Mouse (Mus musculus): ENCODE measurements around the gene Copg2. TPM values are rescaled to one million over a fixed set of nuclear protein-coding genes. Genes with fewer than 3 reads are reported as not detected.
"Not testable (repeated sequence)": the region's sequence is repeated elsewhere in the genome, so short reads cannot be mapped to it uniquely, and the experiment has no call there.

Gene Copg2
- total RNA-seq, 2 experiments from 2014 or later: 15.6 to 19.9 TPM

DNA sequence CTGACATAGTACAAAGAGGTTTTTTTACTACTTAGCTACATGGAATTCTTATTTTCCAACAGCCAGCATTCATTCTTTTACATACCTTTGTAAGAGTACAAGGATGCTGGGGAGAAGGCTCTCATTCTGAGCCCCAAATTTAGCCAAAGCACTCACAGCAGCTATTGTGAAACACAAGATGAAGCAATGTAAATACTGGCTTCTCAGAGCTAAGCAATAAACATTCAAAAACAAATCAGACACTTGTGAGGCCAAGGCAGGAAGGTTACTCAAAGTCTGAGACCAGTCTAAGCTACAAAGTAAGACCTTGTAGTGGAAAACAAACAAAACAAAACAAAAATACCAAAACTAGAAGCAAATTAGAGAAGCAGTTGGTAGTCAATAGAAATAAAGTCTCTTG is 83.0 kb downstream of the Copg2 start:
- DNase-seq: no peak

DNA sequence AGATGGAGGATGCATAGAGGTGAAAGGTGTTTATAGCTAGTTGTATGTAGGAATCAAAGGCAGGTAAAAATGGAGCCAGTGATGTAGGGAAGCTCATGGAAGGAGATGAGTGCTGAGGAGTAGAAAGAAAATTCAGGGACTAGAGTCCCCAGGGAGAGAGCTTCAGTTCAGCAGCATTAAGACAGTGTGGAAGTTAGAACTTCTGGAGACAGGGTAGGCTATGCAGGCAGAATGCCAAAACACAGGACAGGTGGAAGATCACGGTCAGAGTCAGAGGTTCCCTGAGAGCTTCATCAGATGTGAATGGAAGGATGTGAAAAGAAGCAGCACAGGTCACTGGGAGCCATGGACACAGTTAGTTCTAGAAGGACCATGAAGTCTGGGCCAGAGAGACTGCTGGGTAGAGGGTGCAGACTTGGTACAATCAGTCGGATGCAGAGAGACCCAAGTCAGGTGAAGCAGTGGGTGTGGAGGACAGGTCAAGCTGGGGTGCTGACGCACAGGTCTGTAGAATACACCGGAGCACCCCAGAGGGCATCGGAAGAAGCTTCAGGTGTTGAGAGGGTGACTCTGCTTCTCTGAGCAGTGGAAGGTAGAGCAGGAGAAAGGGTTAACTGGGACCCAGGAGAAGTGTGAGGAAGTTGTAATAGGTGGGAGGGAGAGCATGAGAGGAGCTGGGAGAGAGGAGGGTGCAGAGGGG is 91.4 kb downstream of the Copg2 start:
- DNase-seq: no peak

DNA sequence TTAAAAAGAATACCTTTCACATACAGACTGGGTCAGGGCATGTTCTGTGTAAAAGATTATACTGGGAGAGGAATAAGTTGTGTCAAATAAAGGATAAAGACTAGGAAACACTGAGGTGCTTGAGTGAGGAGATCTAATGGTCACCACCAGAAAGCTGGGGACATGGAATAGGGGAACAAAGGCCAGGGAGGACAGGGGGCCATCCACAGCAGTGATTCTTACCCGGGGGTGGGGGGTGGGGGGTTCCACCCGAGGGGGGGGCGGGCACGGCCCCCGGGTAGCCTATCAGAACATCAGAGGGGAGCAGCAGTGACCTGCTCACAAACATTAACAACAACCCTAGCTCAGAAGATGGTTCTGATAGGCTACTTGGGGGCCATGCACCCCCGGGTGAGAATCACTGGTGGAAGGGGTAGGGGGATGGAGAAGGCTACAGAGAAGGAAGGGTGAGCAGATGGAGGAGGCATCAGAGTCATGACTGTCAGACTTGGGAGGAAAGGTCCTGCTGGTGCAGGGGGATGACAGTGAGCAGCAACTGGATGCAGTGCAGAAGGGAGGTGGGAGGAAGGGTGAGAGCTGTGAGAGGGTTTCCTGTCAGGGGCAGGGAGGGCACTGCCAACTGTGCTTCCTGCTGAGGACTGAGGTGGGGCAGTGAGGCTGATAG is 92.1 kb downstream of the Copg2 start:
- peak; percentile 9 for DNase-seq

DNA sequence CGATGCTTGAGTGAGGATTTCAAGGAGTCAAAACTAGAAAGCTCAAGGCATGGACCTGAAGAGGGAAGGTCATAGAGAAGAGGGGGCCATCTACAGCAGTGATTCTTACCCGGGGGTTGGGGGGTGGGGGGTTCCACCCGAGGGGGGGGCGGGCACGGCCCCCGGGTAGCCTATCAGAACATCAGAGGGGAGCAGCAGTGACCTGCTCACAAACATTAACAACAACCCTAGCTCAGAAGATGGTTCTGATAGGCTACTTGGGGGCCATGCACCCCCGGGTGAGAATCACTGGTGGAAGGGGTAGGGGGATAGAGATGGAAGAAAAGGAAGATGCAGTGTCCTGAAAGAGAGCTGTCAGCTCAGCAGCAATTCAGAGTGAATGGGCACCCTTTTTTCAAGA is 93.7 kb downstream of the Copg2 start:
- not testable (repeated sequence) for DNase-seq

DNA sequence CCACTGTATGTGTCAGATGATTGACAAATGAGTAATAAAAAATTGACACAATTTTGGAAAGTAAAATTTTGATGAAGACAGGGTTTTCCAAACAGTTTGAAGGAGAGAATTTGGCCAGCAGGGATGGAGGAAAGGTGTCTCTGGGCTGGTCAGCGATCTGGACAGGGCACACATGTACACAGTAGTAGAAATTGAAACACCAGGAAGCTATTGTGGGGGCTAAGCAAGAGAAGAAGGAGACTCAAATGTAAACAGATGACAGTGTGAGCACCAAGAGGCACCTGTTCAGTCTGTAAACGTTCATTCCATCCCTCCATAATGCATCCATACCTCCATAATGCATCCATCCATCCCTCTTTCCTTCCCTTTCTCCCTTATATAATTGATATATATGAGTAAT is 145.4 kb downstream of the Copg2 start:
- no peak for DNase-seq

DNA sequence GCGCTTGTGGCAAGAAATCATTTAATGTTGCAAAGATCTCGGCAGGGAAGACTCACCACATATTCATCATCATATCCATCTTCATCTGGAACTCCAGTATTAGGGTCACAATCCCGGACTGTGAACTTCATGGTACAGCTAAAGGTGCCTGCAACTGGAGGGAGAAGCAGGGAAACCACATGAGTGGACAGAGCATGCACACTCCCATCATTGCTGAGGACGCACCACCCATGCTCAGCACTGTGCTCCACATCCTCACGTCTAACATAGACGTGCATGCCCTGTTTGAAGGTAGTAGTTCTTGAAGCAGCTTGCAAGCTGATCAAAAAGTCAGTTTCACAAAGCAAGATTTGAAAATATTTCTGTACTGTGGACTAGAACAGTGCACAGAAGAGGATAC is 146.1 kb downstream of the Copg2 start:
- DNase-seq: no peak

DNA sequence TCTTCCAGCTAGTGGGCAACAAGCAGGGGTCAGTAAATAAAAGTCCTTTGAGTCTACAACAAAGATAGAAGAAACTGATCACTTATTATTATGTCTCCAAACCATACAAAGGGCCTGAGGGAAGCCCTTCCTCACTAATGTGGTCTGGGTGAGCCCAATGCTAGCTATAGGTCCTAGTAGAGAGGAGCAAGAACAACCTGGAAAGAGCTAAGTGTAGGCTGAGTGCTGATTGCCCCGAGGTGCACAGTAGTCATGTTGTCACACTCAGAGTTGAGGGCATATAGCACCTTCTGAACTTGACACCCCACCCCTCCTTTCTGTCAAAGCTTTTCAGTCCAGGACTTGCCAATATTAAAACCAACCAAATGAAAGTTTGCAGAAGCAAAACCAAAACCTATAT is 146.7 kb downstream of the Copg2 start:
- no peak for DNase-seq

DNA sequence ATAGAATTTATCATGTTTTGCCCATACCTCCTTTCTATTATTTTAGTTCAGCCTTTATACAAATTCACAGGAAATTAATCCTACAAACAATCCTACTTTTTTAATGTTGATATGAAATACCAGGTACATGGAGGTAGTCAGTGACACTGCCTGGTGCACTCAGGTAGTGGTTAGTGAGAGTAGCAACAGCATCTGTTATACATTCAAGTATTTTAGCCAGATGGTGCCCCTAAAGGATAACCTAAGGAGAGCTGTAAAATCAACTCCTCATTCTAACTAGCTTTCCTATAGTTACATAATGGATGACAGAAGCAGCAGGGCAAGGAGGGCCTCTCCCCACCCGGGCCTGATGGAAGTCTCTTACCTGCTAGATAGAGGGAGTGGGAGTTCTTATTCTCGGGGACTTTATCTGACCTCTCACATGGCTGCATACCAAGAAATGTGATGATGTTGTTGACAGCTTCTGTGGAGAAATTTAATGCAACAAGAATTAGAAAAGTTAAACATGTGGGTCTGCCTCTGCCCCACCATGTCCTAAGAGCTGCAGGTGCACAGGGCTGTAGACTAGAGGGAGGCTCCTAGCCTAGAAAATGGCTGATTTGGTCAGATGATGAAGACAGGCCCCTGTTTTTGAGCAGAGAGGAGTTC is 147.4 kb downstream of the Copg2 start:
- DNase-seq: no peak

DNA sequence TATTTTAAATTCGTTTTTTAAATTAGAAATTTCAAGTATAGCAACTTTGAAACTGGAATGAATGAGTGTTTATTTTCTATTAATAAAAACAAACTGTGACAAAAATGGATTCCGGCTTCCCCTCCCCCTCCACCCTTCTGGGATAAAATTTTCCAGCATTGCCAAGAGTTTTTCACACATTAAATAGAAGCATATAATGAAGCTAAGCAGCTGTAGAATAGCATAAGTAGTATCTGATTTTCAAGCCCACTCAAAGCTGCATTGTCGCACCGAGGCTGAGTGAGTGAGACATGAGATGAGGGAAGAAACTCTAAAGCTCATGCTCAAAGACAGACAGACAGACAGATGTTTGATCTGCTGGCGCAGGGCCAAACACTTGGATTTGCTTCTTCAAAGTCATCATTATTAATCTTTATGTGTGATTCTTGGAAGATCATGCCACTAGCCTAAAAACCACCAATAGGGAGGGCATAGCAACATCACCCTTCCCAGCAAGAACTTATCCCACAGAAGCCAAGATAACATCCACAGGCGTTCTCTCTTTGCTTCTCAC is 148.2 kb downstream of the Copg2 start:
- no peak for DNase-seq

DNA sequence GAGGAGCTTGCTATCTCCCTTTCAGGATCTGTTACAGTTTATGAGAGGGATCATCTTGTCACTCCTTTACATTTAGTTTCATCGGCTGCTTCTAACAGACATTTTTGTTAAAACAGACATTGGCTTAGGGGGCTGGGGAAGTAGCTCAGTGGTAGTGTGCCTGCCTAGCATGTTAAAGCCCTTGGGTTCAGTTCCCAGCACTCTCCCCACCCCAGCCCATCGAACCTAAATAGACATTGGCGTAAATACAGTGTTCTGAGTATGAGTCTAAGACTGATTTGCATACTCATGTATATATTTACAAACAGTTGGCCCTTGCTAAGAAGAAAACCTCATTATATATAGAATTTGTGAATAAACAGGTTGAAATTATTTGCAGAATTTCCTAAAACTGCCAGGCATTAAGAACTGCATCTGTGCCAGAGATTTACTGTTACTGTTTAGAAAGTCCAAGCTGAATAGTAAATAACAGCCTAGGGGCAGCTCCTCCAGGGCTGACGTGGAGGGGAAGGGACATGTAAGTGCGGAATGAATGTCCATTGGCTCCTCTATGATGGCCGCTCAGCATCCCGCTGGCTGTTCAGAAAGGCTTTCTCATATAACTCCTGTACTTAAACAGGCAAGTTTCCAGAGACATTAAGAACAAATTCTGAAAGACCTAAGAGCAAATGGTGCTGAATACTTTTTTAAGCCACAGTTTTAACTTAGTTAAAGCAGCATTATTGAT is 148.8 kb downstream of the Copg2 start:
- DNase-seq: no peak

DNA sequence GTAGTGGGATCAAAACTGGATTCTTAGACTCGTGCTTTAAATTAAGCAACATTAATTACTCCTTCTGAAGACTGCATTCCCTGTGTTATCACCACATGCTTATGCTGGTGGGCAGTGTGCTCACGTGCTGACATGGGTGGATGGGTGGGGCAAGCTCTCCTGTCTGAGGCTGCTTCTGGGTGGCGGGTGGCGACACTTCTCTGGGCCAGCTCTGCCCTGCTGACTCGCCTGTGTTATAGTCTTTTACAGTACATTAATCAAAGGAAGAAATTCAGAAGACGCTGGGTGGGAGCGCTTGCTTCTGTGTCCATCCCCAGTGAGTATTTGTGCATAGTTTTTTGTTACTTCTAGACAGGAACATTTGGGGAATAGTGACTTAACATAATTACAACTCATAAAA is 151.0 kb downstream of the Copg2 start:
- DNase-seq: no peak

DNA sequence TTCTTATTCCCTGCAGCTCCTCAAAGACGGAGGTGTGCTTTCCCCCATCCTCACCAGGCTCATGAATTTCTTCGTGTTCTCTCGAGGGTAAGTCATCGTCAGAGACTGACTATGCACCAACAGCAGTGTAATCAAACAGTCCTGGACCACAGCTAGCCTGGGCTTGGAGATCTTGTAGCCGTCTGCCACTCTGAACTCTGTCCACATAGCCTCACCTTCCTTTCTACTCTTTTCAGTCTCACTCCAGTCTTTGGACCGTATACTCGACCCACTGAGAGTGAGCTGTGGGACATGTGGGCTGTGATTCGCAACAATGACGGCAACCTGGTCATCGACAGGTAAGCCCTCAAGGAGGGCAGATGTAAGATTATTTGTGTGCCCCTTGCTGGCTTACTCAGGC is 151.7 kb downstream of the Copg2 start:
- DNase-seq: no peak

DNA sequence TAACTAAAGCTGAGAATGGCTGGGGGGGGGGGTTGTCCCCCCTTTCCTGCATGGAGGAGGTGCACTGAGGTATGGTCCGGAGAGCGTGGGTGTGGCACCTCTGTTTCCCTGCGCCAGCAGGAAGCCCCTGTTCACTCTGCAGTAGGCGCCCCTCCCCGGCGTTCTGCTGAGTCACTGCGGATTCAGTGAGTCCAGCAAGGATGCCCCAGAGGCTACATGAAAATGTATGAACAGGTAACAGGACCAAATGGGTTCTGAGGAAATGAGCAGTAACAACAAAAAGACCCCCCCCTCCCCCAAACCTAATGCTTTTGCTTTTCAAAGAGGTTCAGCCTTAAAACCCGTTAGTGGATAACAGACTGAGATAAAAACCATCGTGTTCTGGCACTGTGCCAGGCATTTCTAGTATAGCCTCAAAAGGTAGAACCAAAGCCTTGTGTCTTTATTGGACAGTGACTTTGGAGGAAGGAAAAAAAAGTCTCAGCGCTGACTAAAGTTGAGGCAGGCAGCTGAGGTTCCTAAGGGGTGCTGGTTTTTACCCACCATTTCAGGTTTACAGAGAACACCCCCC is 157.3 kb downstream of the Copg2 start:
- no peak for DNase-seq

DNA sequence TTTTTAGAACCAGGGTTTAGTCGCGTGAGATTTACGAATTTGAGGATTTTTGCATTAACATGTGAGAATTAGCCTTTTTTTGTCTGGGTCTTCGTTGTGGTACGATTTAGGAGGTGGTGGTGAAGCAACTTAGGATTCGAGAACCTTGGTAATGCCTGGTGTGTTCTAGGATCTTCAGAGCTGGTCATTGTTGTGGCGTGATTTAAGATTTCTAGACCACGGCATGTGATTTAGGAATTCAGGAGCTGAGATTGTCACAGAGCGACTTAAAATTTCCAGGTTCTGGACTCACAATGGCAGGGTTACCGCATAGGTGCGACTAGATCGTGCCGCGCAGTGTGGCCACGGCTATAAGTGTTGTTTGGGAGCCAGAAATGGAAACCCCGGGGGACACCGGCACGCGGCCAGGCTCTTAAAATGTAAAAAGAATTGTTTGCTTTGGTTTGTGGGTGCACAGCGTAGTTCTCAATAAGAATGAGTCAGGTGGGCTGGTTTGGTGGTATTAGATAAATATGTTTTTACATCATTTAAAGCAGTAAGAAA is 158.1 kb downstream of the Copg2 start:
- DNase-seq: no peak

DNA sequence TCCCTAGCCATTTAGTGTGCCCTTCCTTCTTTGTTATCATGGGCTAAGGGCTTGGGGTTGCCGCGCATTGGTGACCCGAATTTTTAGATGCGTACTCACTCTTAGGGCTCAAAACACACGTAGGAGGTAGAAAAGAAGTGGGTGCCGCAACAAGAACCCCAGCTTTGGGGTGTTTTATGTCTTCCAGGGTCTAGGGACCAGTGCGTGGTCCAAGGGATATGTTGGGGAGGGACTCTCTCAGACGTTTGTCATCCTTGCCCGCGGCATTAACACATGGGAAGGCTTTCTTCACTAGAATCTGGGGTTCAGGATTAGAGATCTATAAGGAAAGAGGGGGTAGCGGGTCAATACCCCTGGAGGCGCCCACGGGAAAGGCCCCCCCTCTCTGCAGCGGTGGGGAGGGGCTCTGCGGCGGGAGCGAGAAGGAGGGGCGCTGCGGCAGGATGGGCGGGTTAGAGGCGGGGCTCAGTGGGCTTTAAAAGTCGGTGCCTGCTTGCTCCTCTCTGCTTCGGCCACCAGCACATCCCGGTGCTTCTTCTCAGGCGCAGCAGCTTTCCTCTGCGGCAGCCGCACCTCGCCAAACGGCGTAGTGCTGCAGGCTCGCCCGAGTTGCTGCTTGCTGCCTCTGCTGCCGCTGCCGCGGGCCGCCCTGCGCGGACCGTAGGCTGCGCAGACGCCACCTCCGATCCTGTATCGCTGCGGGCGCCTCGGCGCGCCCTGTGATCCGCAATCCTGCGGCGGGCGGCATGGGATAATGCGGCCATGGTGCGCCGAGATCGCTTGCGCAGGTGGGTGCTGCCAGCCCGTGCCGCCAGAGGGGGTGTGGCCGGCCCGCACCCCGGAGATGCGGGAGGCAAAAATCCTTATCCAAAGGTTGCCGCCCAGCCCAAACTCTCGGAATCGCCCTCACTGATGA is 158.8 kb downstream of the Copg2 start:
- peak; percentile 62 for DNase-seq

DNA sequence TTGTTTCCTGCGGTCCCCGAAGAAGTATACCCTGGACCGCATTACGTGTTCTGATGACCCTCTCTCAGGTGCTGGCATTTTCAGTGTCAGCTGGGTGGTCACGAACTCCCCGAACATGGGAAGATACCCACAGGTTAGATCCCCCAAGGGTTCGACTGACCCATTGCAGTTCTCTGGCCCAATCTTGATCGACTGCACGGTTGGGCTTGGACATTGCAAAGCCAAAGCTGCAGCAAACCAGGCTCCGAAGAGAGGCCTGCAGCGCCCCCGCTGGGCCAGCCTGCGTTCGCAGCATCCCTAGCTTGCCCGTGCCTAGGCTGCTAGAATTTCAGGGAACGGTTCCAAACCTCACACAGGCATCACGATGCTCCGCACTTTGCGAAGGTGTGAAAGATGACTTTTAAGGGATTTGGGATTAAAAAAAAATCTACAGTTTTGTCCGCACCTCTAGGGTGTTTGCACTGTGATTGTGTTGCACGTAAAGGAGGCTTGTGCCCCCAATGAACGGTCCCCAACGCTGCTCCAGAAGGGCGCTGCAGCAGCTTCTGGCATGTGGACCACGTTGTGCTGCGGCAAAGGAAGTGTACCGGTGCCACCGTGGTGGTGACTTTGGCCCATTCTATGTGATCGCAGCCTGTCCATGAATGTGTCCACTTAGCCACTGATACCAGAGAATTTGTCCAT is 159.6 kb downstream of the Copg2 start:
- DNase-seq: peak; percentile 73

DNA sequence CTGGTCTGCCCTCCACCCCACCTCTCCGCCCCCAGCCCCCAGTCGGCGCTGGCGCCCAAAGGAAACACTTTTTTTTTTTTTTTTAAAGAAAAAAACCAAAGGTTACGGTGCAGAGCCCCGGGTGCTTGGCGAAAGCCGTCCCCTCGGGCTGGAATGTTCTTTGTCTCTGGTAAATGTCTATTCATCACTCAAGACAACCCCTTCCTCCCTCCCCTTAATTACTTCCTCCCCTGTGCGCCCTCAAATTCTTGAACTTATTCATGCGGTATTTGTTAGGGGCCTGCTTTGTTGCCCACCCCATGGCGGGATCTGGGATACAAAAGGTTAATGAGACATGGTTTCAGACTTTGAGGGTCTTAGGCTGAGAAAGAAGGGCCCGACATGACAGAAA is 160.2 kb downstream of the Copg2 start:
- DNase-seq: no peak

DNA sequence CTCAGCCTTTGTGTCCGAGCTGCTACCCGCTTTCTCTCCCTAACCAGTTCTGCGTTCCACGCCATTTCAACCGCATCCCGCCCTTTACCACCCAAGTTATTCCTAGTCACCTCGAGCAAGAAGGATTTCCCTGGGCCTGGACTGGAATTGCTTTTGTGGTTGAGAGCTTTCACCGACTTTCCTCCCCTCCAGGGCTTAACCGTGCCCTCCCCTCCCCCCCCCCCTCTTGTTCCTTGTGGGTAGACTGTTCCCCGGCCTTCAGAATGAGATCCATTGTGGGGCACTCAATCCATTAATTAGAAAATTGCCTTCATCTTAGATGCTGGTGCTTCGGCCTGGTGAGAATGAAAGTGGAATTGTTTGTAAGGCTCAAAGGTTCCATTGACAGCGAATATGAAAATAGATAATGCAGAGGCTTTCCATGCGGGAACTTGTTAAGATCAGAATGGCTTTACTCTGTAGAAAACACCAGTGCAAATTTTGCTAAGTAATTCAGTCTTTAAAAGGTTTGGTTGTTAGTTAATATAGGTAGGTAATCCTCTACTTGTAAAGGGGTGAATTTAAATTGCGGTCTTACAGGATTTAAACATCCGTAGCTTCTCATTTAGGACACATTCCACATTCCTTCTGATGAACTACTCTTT is 160.7 kb downstream of the Copg2 start:
- DNase-seq: no peak

DNA sequence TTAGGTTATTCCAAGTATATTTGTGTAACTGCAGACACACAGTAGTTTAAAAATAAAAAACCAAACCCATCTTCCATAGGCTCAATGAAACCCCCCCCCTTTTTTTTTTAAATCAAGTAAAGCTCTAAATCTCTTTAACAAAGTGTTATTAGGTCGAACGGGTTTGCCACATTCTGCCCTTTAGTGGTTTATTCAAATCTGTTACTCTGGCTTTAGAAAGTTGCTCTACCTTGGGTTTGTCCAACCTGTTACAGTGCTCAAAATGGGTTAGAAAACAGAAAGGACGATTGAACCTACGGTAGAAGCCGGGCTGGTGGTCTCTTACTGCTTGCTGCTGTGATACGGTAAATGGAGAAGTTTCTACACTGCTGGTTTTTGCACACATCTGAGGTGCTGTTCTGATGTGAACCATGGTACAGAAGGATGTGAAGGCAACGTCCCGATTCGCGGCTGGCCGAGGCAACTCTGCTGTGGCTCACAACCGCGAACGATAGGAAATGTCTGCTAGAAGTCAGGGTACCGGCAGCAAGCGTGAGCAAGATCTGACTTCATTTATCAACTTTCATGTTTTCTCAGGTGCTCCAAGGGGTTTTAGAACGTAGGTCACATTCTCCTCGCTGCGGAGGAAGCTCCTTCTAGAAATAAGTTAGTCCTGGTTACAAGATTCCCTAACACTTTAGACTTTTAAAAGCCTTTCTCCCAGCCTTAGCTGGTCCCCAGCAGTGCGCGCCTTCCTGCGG is 161.4 kb downstream of the Copg2 start:
- DNase-seq: no peak
